ENCODE assay signal across 8 mouse cellular contexts in the genomic region with DNA sequence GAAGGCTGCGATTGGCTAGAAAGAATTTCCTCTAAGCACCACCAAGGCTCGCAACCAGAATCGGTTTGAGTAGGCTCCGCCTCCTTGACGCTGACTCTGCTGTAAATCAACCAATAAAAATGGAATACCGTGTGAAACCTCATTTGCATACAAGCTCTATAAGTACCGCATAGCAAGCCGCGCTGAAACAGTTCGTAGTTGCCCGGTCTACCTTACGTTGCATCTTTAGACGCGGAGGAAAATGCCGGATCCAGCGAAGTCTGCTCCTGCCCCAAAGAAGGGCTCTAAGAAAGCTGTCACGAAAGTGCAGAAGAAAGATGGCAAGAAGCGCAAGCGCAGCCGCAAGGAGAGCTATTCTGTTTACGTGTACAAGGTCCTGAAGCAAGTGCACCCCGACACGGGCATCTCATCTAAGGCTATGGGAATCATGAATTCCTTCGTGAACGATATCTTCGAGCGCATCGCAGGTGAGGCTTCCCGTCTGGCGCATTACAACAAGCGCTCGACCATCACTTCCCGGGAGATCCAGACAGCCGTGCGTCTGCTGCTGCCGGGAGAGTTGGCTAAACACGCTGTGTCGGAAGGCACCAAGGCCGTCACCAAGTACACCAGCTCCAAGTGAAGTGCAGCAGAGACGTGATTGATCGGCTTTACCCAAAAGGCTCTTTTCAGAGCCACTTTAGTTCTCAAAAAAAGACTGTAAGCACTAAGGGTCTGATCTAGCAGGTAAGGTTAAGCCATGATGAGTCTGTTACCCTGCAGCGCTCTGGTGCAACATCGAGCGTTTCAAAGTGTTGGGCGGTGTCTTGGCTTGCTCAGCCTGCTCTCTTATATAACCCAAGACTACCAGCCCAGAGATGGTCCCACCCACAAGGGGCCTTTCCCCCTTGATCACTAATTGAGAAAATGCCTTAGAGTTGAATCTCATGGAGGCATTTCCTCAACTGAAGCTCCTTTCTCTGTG. TPM values are rescaled to one million over a fixed set of nuclear protein-coding genes. Genes with fewer than 3 reads are reported as not detected.
DNase-seq lines count a peak whose midpoint lies in the region; ATAC-seq and TF ChIP-seq lines count a peak whose summit lies in the region.

TSS of gene Hist2h2bb (plus strand) at position 242 of the 964 bp plus-strand sequence.

- TF ChIP-seq CTCF in E14TG2a.4 (conservative IDR thresholded peaks at IDR 0.05; ENCODE audit: low read length), result no peak
- no peak; the same call in 1 of the 2 replicates for TF ChIP-seq CTCF in liver, postnatal 0 days (IDR thresholded peaks at IDR 0.05; ENCODE audit: low read depth)

- no peaks in the 10 kb centered on the region for H3K27me3 ChIP-seq in E14TG2a.4 (ENCODE audit: insufficient read depth, low read length)
- H3K27me3 ChIP-seq in forebrain, embryonic 13.5 days, result no peaks in the 10 kb centered on the region
- no peaks in the 10 kb centered on the region for H3K27me3 ChIP-seq in liver, postnatal 0 days (ENCODE audit: insufficient read depth, low read length)
- no peaks in the 10 kb centered on the region for H3K27me3 ChIP-seq in neural tube, embryonic 14.5 days (ENCODE audit: control insufficient read depth, insufficient read depth, low read length)

- H3K4me1 ChIP-seq in E14TG2a.4 (replicated peaks; ENCODE audit: low read depth, low read length), result peaks cover 34% of the 10 kb centered on the region
- peaks cover 19% of the 10 kb centered on the region for H3K4me1 ChIP-seq in forebrain, embryonic 13.5 days
- peaks cover 18% of the 10 kb centered on the region for H3K4me1 ChIP-seq in liver, postnatal 0 days (ENCODE audit: insufficient read depth)
- H3K4me1 ChIP-seq in neural tube, embryonic 14.5 days (ENCODE audit: control insufficient read depth, insufficient read depth, low read length), result peaks cover 7% of the 10 kb centered on the region; the same call in 1 of the 2 replicates

- WGBS in forebrain, embryonic 13.5 days, result 1% methylated on average over 45 of the region's 45 CpGs
- WGBS in large intestine, adult 2 months, result under 1% methylated on average over 45 of the region's 45 CpGs
- under 1% methylated on average over 45 of the region's 45 CpGs for WGBS in liver, postnatal 0 days (ENCODE audit: insufficient replicate concordance)
- under 1% methylated on average over 45 of the region's 45 CpGs for WGBS in neural tube, embryonic 14.5 days

- intact Hi-C loops in heart, postnatal 10 days (cut with DNase I), result no loop called here

- peak; percentile 97 for ATAC-seq in forebrain, embryonic 13.5 days
- ATAC-seq in liver, postnatal 0 days, result peak; percentile 90
- ATAC-seq in neural tube, embryonic 14.5 days (ENCODE audit: low read depth), result peak; percentile 96

- peak; percentile 98 for DNase-seq in c-Kit-positive CD71-positive TER-119-positive erythroid progenitor cells, embryonic 14.5 days (ENCODE audit: low spot score)
- DNase-seq in heart, postnatal 10 days, result peak; percentile 91 to 93
- peak; percentile 92 for DNase-seq in large intestine, adult 2 months (ENCODE audit: low read depth, low spot score)
- peak; percentile 90 for DNase-seq in liver, postnatal 0 days
- peak; percentile 84 for DNase-seq in testis, postnatal 10 days (ENCODE audit: low spot score)

- TF ChIP-seq EP300 in liver, postnatal 0 days (IDR thresholded peaks at IDR 0.05; ENCODE audit: low read depth), result peak; percentile 86

- peak within 1 kb of the TSS; percentile 85 for H3K4me3 ChIP-seq in E14TG2a.4 (replicated peaks; ENCODE audit: low read length)
- H3K4me3 ChIP-seq in forebrain, embryonic 13.5 days, result peak within 1 kb of the TSS; percentile 60
- H3K4me3 ChIP-seq in liver, postnatal 0 days (ENCODE audit: low read depth, low read length), result peak within 1 kb of the TSS; percentile 52
- H3K4me3 ChIP-seq in neural tube, embryonic 14.5 days (ENCODE audit: low read depth, low read length), result peak within 1 kb of the TSS; percentile 55

- peak within 1 kb of the TSS; percentile 88 for H3K4me2 ChIP-seq in forebrain, embryonic 13.5 days
- H3K4me2 ChIP-seq in liver, postnatal 0 days (ENCODE audit: low read depth, low read length), result peak within 1 kb of the TSS; percentile 89
- H3K4me2 ChIP-seq in neural tube, embryonic 14.5 days (ENCODE audit: low read depth, low read length), result peak within 1 kb of the TSS; percentile 93

- H3K36me3 ChIP-seq in E14TG2a.4 (ENCODE audit: insufficient read depth, low read length), result no peaks in the 10 kb centered on the region
- H3K36me3 ChIP-seq in forebrain, embryonic 13.5 days (ENCODE audit: poor library complexity, severe bottlenecking), result no peaks in the 10 kb centered on the region
- H3K36me3 ChIP-seq in liver, postnatal 0 days (replicated peaks; ENCODE audit: insufficient read depth, low read length), result no peaks in the 10 kb centered on the region
- no peaks in the 10 kb centered on the region for H3K36me3 ChIP-seq in neural tube, embryonic 14.5 days (ENCODE audit: control insufficient read depth, insufficient read depth, low read length)

- peak within 1 kb of the TSS; percentile 86 for H3K9ac ChIP-seq in forebrain, embryonic 13.5 days
- peak within 1 kb of the TSS; percentile 88 for H3K9ac ChIP-seq in liver, postnatal 0 days (replicated peaks)
- peak within 1 kb of the TSS; percentile 59 for H3K9ac ChIP-seq in neural tube, embryonic 14.5 days (replicated peaks; ENCODE audit: low read depth, low read length)

- peak within 1 kb of the TSS; percentile 98 for H3K27ac ChIP-seq in forebrain, embryonic 13.5 days
- H3K27ac ChIP-seq in liver, postnatal 0 days (ENCODE audit: low read depth), result peak within 1 kb of the TSS; percentile 99
- peak within 1 kb of the TSS; percentile 92 for H3K27ac ChIP-seq in neural tube, embryonic 14.5 days (ENCODE audit: low read depth, low read length)

- H3K9me3 ChIP-seq in E14TG2a.4 (ENCODE audit: low read length), result no peaks in the 10 kb centered on the region
- no peaks in the 10 kb centered on the region for H3K9me3 ChIP-seq in forebrain, embryonic 13.5 days (replicated peaks)
- no peaks in the 10 kb centered on the region for H3K9me3 ChIP-seq in liver, postnatal 0 days (ENCODE audit: low read length)
- H3K9me3 ChIP-seq in neural tube, embryonic 14.5 days (ENCODE audit: control insufficient read depth, low read length), result no peaks in the 10 kb centered on the region

RNA-seq across cellular contexts. Expression of gene Hist2h2bb, which starts in this region (rescaled TPM):
- polyA plus RNA-seq in forebrain, embryonic 13.5 days (2015; fragmentation: Nextera tagmentation; extraction: Ambion mirVana), result 16.0 and 19.8 TPM in 2 replicates
- 100 to 1,000 TPM; 376 to 419 TPM for total RNA-seq in heart, postnatal 10 days (2021)
- 11.8 and 17.3 TPM in 2 replicates for polyA plus RNA-seq in large intestine, adult 2 months (2012; rRNA removed)
- polyA plus RNA-seq in liver, postnatal 0 days (2015; fragmentation: Nextera tagmentation; extraction: Ambion mirVana), result 9.4 and 11.0 TPM in 2 replicates
- 2.0 and 2.8 TPM in 2 replicates for polyA plus RNA-seq in neural tube, embryonic 14.5 days (2014; fragmentation: Nextera tagmentation; extraction: Ambion mirVana)

Comparison
In these comparisons a context has a peak if more than half of its experiments do, and no peak if none do; other contexts are left out.
1. Peak in every context shown above with its lines: DNase-seq, ATAC-seq, H3K4me3 ChIP-seq and H3K27ac ChIP-seq.